Mouse (Mus musculus) regulatory T cell (primary cell): Measurements from ENCODE around the gene Nhs.

Experiments used
- in situ Hi-C: fragments of 300-600 bp; cut with MboI, MseI; formaldehyde crosslinking; loops from one replicate; pipeline ENCODE4 v1.15.1; 2025; ENCODE audit warnings: high pct_unique_total_duplicates

Gene Nhs

GRCm38 (mm10) chrX:161943098-161943680 is 216.3 kb downstream of the Nhs start:
- in situ Hi-C loops, result no loop called here

GRCm38 (mm10) chrX:161940696-161941095 is 218.8 kb downstream of the Nhs start:
- in situ Hi-C loops, result no loop called here

GRCm38 (mm10) chrX:161926683-161927053 is 232.9 kb downstream of the Nhs start:
- in situ Hi-C loops, result no loop called here

- in situ Hi-C loops, result no loop called here
Measured at GRCm38 (mm10) chrX:161925973-161926682, 233.4 kb downstream of the Nhs start.

- in situ Hi-C loops, result no loop called here
Measured at GRCm38 (mm10) chrX:161922655-161923054, 236.9 kb downstream of the Nhs start.

GRCm38 (mm10) chrX:161921581-161921980 is 237.9 kb downstream of the Nhs start:
- in situ Hi-C loops, result no loop called here

GRCm38 (mm10) chrX:161909963-161910362 is 249.6 kb downstream of the Nhs start:
- in situ Hi-C loops, result no loop called here

- in situ Hi-C loops, result no loop called here
Measured at GRCm38 (mm10) chrX:161908652-161909403, 250.7 kb downstream of the Nhs start.

- in situ Hi-C loops, result no loop called here
Measured at GRCm38 (mm10) chrX:161907595-161908592, 251.6 kb downstream of the Nhs start.

GRCm38 (mm10) chrX:161894442-161894841 is 265.1 kb downstream of the Nhs start:
- in situ Hi-C loops, result no loop called here

- in situ Hi-C loops, result no loop called here
Measured at GRCm38 (mm10) chrX:161883661-161884060, 275.9 kb downstream of the Nhs start.

GRCm38 (mm10) chrX:161877123-161877522 is 282.4 kb downstream of the Nhs start:
- in situ Hi-C loops, result no loop called here

GRCm38 (mm10) chrX:161873511-161873910 is 286.0 kb downstream of the Nhs start:
- in situ Hi-C loops, result no loop called here

GRCm38 (mm10) chrX:161871306-161871705 is 288.2 kb downstream of the Nhs start:
- in situ Hi-C loops, result no loop called here

GRCm38 (mm10) chrX:161855630-161856029 is 303.9 kb downstream of the Nhs start:
- in situ Hi-C loops, result no loop called here

- in situ Hi-C loops, result no loop called here
Measured at GRCm38 (mm10) chrX:161853626-161854312, 305.8 kb downstream of the Nhs start.

GRCm38 (mm10) chrX:161826186-161826585 is 333.3 kb downstream of the Nhs start:
- in situ Hi-C loops, result loop anchor here (5.0 kb wide), 1 partner anchor 429 kb away; no protein-coding TSS in a partner anchor

GRCm38 (mm10) chrX:161790182-161790581 is 369.3 kb downstream of the Nhs start:
- in situ Hi-C loops, result no loop called here
